Mouse (Mus musculus) CH12F3 (cell line): Measurements from ENCODE around the gene Sox18.

Experiments
- in situ Hi-C: fragments of 300-500 bp; cut with MboI; formaldehyde crosslinking; loops from 2 replicates; pipeline ENCODE4 v1.14.3; 2020; ENCODE audit warnings: low sequenced_read_pairs

The Sox18 gene

DNA sequence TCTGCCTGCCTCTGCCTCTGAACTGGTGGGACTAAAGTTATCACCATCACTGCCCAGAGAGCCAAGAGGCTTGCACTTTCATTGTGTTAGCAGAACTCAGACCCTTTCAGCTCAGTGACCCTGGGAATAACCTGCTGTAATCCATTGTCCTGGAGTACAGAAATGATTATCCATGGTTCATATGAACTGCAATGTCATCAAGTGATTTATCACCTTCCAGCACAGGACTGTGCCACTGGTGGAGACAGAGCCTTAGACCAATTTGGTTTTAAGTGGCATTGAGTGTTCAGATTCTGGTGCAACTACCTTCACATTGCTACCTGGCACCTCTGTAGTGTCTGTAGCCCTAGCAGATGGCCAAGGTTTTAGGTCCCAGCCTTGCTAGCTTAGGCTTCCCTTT, 18.4 kb downstream of the Sox18 start:
- in situ Hi-C loops = no loop called here

DNA sequence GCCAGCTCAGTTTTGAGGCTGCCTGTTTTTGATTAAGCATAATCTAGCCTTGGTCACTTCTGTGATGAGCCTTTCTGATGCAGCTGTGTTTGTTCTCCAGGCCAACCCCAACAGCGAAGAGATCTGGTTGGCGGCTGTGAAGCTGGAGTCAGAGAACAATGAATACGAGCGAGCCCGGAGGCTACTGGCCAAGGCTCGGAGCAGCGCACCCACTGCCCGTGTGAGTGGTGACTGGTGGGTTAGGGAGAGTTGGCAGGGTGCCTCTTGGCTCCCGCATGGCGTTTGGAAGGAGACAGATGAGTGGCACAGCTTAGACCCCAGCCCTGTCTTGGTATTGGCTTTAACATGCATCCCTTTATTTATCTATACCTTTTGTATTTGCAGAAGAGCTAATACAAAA, 22.5 kb downstream of the Sox18 start:
- in situ Hi-C loops = no loop called here

DNA sequence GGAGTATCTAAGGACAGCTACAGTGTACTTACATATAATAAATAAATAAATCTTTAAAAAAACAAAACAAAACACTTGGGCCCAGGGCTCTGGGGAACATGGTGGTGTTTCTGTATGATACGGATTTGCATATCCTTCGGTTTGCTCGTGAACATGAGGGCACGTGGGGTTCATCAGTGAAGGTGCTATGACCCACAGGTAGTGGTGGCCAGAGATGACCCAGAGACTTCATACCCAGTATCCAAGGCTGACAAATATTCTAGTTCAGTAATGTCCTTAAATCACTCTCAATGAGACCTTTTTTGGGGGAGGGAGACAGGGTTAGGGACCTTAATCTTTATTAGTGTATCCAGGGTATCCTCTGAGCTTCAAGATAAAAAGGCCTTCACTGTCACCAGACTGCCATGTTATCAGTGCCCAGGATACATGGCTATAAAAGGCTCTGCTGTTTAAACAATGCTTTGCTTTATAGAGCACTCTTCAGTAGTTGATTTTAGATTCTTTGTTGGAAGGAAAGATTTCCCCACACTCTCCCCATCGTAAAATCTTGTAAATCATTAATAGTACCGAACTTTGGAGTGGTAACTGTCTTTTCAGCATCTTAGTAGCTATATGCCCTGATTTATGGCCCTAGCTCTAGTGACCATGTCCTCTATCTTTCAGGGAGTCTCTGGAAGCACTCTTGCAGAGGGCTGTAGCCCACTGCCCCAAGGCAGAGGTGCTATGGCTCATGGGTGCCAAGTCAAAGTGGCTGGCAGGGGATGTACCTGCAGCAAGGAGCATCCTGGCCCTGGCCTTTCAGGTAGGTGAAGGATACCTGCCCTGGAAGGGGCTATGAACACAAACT, 24.6 kb downstream of the Sox18 start:
- in situ Hi-C loops = no loop called here

DNA sequence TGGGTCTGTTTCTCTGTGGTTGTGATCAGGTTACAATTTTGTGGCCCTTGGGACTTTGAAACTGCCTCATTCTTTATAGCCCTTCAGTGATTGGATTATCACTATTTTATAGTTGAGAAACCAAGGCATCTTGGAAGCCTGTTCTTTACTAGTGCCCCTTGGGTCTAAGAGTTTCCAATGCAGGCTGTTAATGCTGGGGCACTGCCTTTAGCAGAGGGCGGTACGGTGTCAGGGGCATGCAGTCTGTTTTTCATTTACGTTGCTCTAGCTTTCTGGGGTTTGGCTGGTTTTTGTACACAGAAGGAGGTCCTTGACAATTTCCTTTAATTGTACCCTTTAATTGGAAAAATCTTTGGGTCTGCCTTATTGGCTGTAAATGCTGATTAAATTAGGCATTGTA, 25.8 kb downstream of the Sox18 start:
- in situ Hi-C loops = no loop called here

DNA sequence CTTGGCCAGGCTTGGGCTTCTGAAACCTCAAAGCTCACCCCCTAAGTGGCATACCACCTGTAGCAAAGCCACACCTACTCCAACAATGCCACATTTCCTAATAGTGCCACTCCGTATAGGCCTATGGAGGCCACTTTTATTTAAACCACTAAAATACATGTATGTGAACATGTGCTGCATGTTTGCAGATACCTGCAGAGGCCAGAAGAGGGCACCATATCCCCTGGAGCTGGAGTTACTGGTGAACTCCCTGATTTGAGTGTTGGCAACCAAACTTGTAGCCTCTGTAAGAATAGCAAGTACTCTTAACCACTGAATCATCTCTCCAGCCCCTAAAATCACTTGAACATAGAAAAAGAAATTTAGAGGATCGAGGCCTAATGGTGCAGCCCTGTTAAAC, 27.1 kb downstream of the Sox18 start:
- in situ Hi-C loops = no loop called here

DNA sequence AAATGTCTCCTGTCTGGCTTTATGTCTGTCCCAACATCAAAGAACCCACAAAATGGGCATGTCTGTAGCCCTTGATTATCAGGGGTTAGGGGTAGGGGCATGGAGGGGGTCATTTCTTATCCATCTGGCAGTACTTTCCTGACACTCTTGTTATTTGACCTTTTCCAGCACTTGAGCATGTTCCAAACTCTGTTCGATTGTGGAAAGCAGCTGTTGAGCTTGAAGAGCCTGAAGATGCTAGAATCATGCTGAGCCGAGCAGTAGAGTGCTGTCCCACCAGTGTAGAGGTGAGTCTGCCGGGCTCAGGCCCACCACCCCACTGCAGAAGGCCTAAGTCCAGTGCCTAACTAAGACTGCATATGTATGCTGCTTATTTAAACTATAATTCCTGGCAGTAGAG, 35.6 kb downstream of the Sox18 start:
- in situ Hi-C loops = no loop called here

DNA sequence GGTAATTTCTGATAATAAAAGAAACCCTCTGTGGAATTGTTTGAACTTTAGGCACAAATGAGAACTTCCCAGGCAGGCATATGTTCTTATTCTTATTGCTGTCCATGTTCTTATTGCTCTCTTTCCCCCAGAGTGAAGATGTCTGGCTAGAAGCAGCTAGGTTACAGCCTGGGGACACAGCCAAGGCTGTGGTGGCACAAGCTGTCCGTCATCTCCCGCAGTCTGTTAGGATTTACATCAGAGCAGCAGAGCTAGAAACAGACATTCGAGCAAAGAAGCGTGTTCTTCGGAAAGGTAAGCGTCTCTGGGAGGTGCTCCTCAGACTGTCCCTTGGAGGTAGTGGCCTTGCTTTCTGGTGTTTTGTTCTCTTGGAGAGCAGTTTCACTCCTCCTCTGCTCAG, 38.8 kb downstream of the Sox18 start:
- in situ Hi-C loops = no loop called here

DNA sequence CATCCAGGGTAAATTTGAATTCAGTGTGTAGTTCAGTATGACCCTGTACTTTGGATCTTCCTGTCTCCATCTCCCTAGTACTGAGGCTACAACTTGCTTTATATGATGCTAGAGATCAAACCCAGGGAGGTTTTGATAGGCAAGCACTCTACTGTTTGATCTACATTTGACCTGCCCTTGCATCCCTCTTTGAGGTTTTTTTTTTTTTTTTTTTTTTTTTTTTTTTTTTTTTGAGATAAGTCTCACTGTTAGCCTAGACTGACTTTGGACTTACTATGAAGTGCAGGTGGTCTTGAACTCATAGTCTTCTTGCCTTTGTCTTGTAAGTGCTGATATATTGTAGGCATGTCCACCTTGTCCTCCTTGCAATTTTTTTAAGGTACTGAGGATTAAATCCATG, 43.0 kb downstream of the Sox18 start:
- in situ Hi-C loops = no loop called here

DNA sequence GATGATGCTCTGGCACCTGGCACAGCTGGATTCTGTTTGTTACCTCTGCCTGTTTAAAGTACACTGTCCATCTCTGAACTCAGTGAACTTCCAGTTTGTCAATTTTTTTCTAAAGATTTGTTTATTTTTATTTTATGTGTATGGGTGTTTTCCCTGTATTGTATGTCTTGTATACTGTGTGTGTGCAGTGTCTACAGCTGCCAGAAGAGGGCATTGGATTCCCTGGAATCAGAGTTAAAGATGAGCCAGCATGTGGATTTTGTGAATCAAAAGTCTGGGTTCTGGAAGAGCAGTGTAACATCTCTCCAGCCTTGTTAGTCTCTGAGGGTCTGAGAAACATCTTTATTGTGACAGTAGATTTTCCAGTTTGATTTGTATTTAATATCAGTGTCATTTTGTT, 48.0 kb downstream of the Sox18 start:
- in situ Hi-C loops = no loop called here
